Mouse (Mus musculus) myocyte (in vitro differentiated cells): ENCODE measurements around the gene Polr2f.

Experiments
- CEBPB ChIP-seq: IDR thresholded peaks from 2 replicates; pipeline ENCODE4 v1.6.1; 2011; ENCODE audit warnings: mild to moderate bottlenecking, moderate library complexity; ENCODE audit not compliant: poor library complexity, insufficient read depth, severe bottlenecking
- E2F4 ChIP-seq: IDR thresholded peaks from one replicate; pipeline ENCODE4 v1.6.1; 2011; ENCODE audit warnings: mild to moderate bottlenecking, control low read depth, moderate library complexity; ENCODE audit not compliant: insufficient read depth
- MAX ChIP-seq: IDR thresholded peaks from one replicate; pipeline ENCODE4 v1.6.1; 2011; ENCODE audit warnings: low read depth, mild to moderate bottlenecking, control low read depth
- MYOD1 ChIP-seq, 3 experiments: IDR thresholded peaks; one replicate each; pipeline ENCODE4 v1.6.1; 2011; ENCODE audit warnings: control low read depth in 2 of 3, low read depth in 2 of 3, mild to moderate bottlenecking in 2 of 3, moderate library complexity in 1 of 3; ENCODE audit not compliant: insufficient read length in 2 of 3, control insufficient read depth in 1 of 3
- MYOG ChIP-seq, 3 experiments: IDR thresholded peaks; one replicate each; pipeline ENCODE4 v1.6.1; 2011; ENCODE audit warnings: control low read depth in 2 of 3, low read depth in 2 of 3, mild to moderate bottlenecking in 2 of 3; ENCODE audit not compliant: insufficient read length in 2 of 3, control insufficient read depth in 1 of 3, insufficient read depth in 1 of 3
- POLR2A ChIP-seq: IDR thresholded peaks from one replicate; pipeline ENCODE4 v1.6.1; 2011; ENCODE audit warnings: low read depth, mild to moderate bottlenecking, control low read depth, moderate library complexity; ENCODE audit not compliant: insufficient read length
- REST ChIP-seq: IDR thresholded peaks from one replicate; pipeline ENCODE4 v1.6.1; 2011; ENCODE audit warnings: mild to moderate bottlenecking, control low read depth, moderate library complexity; ENCODE audit not compliant: insufficient read depth, insufficient read length
- SRF ChIP-seq: IDR thresholded peaks from one replicate; pipeline ENCODE4 v1.6.1; 2011; ENCODE audit warnings: low read depth; ENCODE audit not compliant: control insufficient read depth, insufficient read length
- TCF12 ChIP-seq: IDR thresholded peaks from one replicate; pipeline ENCODE4 v1.6.1; 2011; ENCODE audit warnings: mild to moderate bottlenecking, control low read depth; ENCODE audit not compliant: poor library complexity, insufficient read depth, severe bottlenecking
- USF1 ChIP-seq: IDR thresholded peaks from one replicate; pipeline ENCODE4 v1.6.1; 2011; ENCODE audit warnings: low read depth, mild to moderate bottlenecking, control low read depth, moderate library complexity

DNA sequence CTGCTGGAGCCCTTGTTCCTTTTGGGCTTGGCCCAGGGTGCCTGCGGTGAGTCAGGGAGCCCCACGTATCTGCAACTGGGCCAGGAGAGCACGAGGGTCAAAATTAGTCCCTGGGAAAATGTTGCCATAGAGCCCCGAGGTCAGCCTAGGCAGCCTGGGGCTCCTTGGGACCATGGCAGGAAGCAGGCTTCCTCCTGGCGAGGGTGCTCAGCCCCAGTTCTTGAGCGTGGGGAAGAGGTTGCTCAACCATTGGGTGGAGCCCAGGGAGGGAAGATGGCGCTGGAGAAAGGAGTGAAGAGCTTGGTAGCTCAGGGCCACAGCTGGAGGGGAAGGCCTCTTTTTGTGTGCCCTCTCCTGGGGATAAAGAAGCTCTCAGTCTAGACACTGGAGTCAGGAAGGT, 21.5 kb downstream of the Polr2f start:
- no peak for TF ChIP-seq USF1
- TF ChIP-seq POLR2A: no peak
- TF ChIP-seq TCF12: no peak
- no peak for TF ChIP-seq REST
- no peak for TF ChIP-seq MYOD1 (IDR thresholded peaks at IDR 0.05; ENCODE audit: control insufficient read depth in 1 of 3, insufficient read length in 2 of 3, low read depth in 2 of 3)
- TF ChIP-seq E2F4: no peak
- no peak for TF ChIP-seq SRF
- no peak for TF ChIP-seq MAX
- TF ChIP-seq MYOG (IDR thresholded peaks at IDR 0.05; ENCODE audit: control insufficient read depth in 1 of 3, insufficient read depth in 1 of 3, insufficient read length in 2 of 3, low read depth in 2 of 3): no peak
- TF ChIP-seq CEBPB: no peak
